Mouse (Mus musculus): ENCODE measurements at regions not wholly inside any gene's neighbourhood (a gene's known extent, or its start where the extent isn't known, plus 50 kb on each side); places are given as distances from the start of the nearest gene placed in this dataset.

DNA sequence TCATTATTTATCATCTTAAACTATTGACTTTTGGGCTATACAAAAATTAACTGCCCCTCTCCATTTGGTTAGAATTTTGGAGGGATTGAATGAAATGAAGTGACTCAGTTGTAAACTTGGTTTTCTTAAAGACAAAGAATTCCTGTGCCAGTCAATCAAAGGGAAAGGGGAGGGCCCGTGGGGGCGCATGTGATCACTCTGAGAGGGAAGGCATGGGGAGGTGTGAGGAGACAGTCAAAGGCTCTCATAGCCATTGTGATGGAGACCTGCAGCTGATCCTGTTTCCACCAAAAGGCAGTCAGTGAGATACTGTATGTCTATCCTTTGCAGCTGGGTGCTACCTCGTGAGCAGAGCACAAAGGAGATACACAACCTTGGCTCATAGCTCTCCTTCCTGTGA, 156.6 kb upstream of the Slc24a2 start:
- in situ Hi-C loops (cut with MboI, MseI), result loop anchor here (25.0 kb wide), 1 partner anchor 650 kb away; the partner anchor contains the start of gene Mllt3

DNA sequence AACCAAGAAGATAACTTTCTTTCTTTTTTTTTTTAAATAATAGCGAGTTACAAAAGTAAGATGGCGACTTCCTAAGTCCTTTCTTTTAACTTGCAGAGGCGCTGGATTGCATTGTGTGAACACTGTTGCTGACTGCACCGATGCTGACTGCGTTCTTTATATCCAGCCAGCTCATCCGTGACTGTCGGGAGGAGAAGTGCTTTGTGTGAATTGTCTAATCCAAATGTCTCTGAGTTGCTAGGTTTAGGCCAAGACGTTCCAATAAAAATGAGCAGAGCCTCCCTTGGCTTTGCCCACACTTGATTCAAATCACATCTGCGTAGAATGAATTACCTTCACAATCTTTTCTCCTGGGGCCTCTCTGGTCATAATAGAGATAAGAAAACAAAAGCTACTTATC, 156.0 kb upstream of the Slc24a2 start:
- in situ Hi-C loops (cut with MboI, MseI), result loop anchor here (25.0 kb wide), 1 partner anchor 651 kb away; the partner anchor contains the start of gene Mllt3

DNA sequence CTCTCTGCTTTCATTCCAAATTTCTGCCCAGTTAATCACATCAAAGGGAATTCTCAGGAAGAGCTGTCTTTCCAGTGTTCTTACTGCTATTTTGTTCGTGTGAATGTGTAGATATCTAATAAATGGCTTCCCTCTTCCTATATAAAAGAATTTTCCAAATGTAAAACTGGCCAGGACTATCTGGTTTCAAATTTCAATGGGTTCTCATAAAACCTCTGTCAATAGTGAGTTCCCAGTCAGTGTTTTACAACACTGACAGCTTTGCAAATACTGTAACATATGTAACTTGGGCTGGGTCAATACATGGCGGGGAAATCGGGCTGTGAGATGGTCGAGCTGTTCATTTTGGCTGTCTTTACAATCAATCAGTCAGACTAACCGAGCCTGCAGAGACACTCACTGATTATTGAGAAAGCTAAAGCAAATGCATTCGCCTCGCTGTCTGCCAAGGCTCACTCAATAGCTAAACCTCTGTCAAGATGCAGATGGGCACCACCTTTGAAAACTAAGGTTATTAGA, 155.0 kb upstream of the Slc24a2 start:
- in situ Hi-C loops (cut with MboI, MseI), result loop anchor here (25.0 kb wide), 1 partner anchor 652 kb away; the partner anchor contains the start of gene Mllt3

- in situ Hi-C loops (cut with MboI, MseI), result loop anchor here (25.0 kb wide), 1 partner anchor 653 kb away; the partner anchor contains the start of gene Mllt3
Observed at GRCm38 (mm10) chr4:87384469-87385044, 154.3 kb upstream of the Slc24a2 start.

DNA sequence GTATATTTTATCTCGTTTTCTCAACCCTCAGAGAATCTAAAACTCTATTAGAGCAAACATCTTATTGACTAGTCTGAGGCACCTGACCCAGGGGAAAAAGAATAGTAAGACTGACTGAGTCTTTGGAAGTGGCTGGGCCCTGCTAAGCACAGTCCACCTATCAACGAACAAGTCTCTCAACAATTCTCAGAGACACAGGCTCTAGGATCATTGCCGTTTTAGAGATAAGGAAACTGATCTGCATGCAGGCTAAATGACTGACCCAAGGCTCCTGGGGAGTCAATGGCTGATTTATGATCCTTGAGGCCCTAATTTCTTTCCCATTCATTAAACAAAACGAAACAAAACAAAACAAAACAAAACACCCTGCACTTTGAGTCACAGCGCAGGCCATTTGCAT, 150.4 kb upstream of the Slc24a2 start:
- in situ Hi-C loops (cut with MboI, MseI), result loop anchor here (25.0 kb wide), 1 partner anchor 657 kb away; the partner anchor contains the start of gene Mllt3

DNA sequence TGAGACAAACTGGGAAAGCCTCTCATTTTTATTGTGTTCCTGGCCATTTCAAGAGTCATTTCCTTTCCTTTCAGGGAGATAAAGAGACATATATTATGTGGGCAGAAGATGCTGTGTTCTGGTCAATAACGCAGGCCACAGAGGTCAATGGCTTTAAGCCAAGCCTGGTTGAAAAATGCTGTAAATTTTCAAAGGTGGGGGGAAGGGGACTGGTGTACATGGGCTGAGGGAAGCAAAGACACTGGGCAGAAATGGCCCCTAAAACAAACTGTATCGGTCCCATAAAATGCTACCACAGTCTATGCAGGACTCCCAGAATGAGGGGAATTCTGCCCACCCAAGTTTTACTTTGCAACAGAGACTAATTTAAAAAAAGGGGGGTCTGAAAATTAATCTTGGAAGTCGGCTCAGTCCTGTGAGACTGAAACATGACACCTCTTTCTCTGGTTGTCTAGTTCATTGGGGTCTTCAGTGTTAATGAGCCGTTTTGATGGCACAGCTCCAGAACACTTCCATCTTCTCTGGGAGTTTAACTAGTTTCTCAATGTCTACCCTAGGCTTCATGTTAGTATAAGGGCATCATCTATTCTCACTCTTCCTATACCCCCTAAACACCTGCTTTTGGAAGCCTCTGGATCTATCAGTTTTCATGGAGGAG, 149.4 kb upstream of the Slc24a2 start:
- in situ Hi-C loops (cut with MboI, MseI), result loop anchor here (25.0 kb wide), 1 partner anchor 658 kb away; the partner anchor contains the start of gene Mllt3

- in situ Hi-C loops (cut with MboI, MseI), result no loop called here
Observed at GRCm38 (mm10) chr4:87371960-87372359, 141.7 kb upstream of the Slc24a2 start.

GRCm38 (mm10) chr4:87369626-87370234, 139.5 kb upstream of the Slc24a2 start:
- in situ Hi-C loops (cut with MboI, MseI), result no loop called here

- in situ Hi-C loops (cut with MboI, MseI), result no loop called here
Observed at GRCm38 (mm10) chr4:87368413-87369160, 138.3 kb upstream of the Slc24a2 start.

DNA sequence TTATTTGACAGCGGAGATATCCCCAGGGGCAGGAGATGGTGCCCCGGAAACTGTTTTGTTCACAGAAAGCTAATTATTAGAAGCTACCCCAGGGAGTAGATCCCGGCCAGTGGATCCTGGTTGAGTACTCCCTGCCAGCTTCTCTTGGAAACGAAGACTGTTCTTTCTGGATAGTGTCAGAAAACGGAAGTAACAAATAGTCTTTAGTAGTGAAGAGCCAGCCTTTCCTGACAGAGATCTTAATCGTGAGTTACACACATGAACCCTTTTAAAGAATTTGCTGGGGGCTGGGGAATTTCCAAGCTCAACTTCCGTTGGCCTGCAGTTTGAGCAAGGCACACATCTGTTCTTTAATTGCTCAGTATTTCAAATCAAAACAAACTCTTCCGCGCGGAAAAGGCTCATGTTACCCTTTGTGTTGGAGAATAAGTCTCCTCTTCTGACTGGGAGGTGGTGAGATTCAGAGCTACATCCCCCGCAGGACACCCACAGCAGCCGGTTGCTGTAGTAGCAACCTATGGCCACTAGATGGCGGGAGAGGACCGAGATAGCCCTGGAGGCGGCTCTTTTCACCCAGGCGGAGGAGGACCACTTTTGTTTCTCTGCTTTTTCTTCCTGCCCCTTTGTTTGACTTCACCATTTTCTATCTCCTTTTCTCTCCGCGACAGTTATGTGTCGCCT, 137.6 kb upstream of the Slc24a2 start:
- in situ Hi-C loops (cut with MboI, MseI), result no loop called here

GRCm38 (mm10) chr4:87362201-87362600, 131.9 kb upstream of the Slc24a2 start:
- in situ Hi-C loops (cut with MboI, MseI), result loop anchor here (5.0 kb wide), 1 partner anchor 560 kb away; no protein-coding TSS in a partner anchor

DNA sequence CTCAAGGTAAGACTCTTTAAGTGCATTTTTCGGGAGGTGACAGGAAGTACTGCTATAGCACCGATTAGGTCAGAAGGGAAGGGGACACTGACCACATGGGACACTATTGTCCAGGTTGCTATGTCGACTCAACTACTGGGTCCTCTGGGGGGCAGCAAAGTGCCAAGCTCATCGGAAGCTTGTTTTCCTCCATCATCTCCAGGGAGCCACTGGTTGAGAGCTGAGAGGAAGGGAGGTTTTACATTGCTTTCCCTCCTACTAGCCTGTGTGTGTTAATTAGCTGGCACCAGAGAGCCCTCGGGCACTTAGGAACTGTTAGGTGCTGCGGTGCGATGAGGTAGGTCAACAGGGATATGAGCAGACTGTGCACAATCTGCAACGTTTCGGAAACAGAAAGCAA, 129.2 kb upstream of the Slc24a2 start:
- in situ Hi-C loops (cut with MboI, MseI), result no loop called here

DNA sequence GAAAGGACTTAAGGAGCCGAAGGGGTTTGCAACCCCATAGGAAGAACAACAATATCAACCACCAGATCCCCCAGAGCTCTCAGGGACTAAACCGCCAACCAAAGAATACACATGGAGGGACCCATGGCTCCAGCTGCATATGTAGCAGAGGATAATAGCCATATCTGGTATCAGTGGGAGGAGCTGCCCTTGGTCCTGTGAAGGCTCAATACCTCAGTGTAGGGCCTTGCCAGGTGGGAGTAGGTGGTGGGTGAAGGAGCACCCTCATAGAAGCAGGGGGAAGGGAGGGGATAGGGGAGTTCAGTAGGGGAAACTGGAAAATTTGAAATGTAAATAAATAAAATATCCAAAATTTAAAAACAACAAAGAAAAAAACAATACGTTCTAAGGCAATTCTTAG, 128.7 kb upstream of the Slc24a2 start:
- in situ Hi-C loops (cut with MboI, MseI), result no loop called here

- in situ Hi-C loops (cut with MboI, MseI), result no loop called here
Observed at GRCm38 (mm10) chr4:87332968-87333367, 102.7 kb upstream of the Slc24a2 start.

- in situ Hi-C loops (cut with MboI, MseI), result no loop called here
Observed at GRCm38 (mm10) chr4:87329136-87329535, 98.9 kb upstream of the Slc24a2 start.

DNA sequence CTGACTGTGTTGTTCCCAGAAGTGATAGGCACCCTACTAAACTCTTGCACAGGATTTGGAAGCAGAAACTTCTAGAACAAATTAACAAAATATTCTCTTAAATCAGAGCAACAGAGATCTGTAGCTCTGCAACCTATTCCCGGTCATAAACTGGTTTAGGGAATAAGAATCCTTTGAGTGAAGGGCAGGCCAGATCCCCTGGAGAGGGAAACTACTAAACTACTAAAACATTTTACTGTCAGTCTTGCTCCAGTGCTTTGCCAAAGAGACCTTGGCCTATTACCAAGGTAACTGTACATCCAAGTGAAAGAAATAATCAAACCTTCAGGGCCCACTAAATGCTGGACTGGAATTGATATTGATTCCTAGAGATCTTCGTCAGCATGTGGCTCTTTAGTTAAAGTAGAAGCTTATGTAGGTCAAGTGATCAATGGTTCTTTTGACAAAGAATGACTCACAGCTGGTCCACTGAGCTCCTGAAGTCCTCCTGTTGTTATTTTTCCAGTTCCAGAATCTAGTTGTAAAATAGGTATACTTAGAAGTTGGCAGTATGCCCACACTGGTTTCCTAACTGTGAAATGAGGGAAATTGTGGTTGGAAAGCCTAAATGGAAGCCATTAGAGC, 91.6 kb upstream of the Slc24a2 start:
- in situ Hi-C loops (cut with MboI, MseI), result no loop called here

- in situ Hi-C loops (cut with MboI, MseI), result no loop called here
Observed at GRCm38 (mm10) chr4:87298129-87298528, 67.9 kb upstream of the Slc24a2 start.

- in situ Hi-C loops (cut with MboI, MseI), result no loop called here
Observed at GRCm38 (mm10) chr4:87294538-87294937, 64.3 kb upstream of the Slc24a2 start.
